Mouse (Mus musculus) neural tube, embryonic 14.5 days (tissue): ENCODE results near the gene Slc12a5. TPM values are rescaled to one million over a fixed set of nuclear protein-coding genes. Genes with fewer than 3 reads are reported as not detected.

ENCODE experiments used
- ATAC-seq: fragments of 200-750 bp; cut with Nextera tagmentation; 2 replicates; pipeline ENCODE4 v1.8.0; 2017; ENCODE audit warnings: low read depth, mild to moderate bottlenecking, moderate TSS enrichment, moderate library complexity
- H3K27ac ChIP-seq: fragments of 300-500 bp; sonication (generic); 2 replicates; pipeline ENCODE4 v1.5.1; 2014; ENCODE audit warnings: low read depth, mild to moderate bottlenecking, control low read depth, low read length, moderate library complexity, mixed read lengths
- H3K27me3 ChIP-seq: fragments of 300-500 bp; sonication (generic); 2 replicates; pipeline ENCODE4 v1.6.1; 2014; ENCODE audit warnings: low read length; ENCODE audit not compliant: control insufficient read depth, insufficient read depth
- H3K36me3 ChIP-seq: fragments of 300-500 bp; sonication (generic); 2 replicates; pipeline ENCODE4 v1.6.1; 2014; ENCODE audit warnings: low read length, mixed read lengths; ENCODE audit not compliant: control insufficient read depth, insufficient read depth
- H3K4me1 ChIP-seq: fragments of 300-500 bp; sonication (generic); 2 replicates; pipeline ENCODE4 v1.6.1; 2014; ENCODE audit warnings: low read length; ENCODE audit not compliant: control insufficient read depth, insufficient read depth
- H3K4me2 ChIP-seq: fragments of 300-500 bp; sonication (generic); 2 replicates; pipeline ENCODE4 v1.6.1; 2014; ENCODE audit warnings: mild to moderate bottlenecking, low read depth, low read length, control low read depth
- H3K4me3 ChIP-seq: fragments of 300-500 bp; sonication (generic); 2 replicates; pipeline ENCODE4 v1.5.1; 2014; ENCODE audit warnings: low read depth, low read length, control low read depth, mixed read lengths
- H3K9ac ChIP-seq: fragments of 300-500 bp; sonication (generic); replicated peaks from 2 replicates; pipeline ENCODE4 v1.6.1; 2014; ENCODE audit warnings: low read depth, mild to moderate bottlenecking, control low read depth, low read length, mixed read lengths
- H3K9me3 ChIP-seq: fragments of 300-500 bp; sonication (generic); 2 replicates; pipeline ENCODE4 v1.6.1; 2016; ENCODE audit warnings: low read length; ENCODE audit not compliant: control insufficient read depth
- WGBS: fragments of 180-500 bp; shearing (Covaris S2); extraction: QIAGEN DNeasy Blood & Tissue Kit; methylation state at CpG from one replicate; pipeline ENCODE4 v1.1.7; 2014; 5-methylcytosine and 5-hydroxymethylcytosine counted together
- polyA plus RNA-seq: library from polyadenylated mRNA; unstranded; fragments of >200 nt; fragmentation: Nextera tagmentation; extraction: Ambion mirVana; gene quantifications from 2 replicates; pipeline ENCODE4 v1.2.1, GENCODE M21; 2014

Gene Slc12a5
- polyA plus RNA-seq, 1 experiment from 2014 or later, result 68.8 TPM

GRCm38 (mm10) chr2:164955725-164956124, 4.9 kb upstream of the Slc12a5 start:
- no peak for ATAC-seq
- Histone ChIP-seq H3K9ac (no peak overlapping the region), H3K4me3 (no peak overlapping the region), H3K9me3 (no peaks in the 10 kb centered on the region), H3K27me3 (peaks cover 8% of the 10 kb centered on the region; the same call in 1 of the 2 replicates), H3K27ac (no peak overlapping the region), H3K4me2 (no peak overlapping the region), H3K4me1 (no peaks in the 10 kb centered on the region), H3K36me3 (no peaks in the 10 kb centered on the region)
- 70% methylated on average over 4 of the region's 4 CpGs for WGBS

- no peak overlapping the region for H3K9ac ChIP-seq
- H3K27me3 ChIP-seq, result peaks cover 5% of the 10 kb centered on the region; the same call in 1 of the 2 replicates
- no peaks in the 10 kb centered on the region for H3K4me1 ChIP-seq
- H3K9me3 ChIP-seq, result no peaks in the 10 kb centered on the region
- H3K4me2 ChIP-seq, result no peak overlapping the region
- H3K27ac ChIP-seq, result no peak overlapping the region
- H3K36me3 ChIP-seq, result no peaks in the 10 kb centered on the region
- no peak overlapping the region for H3K4me3 ChIP-seq
- 76% methylated on average over 5 of the region's 5 CpGs for WGBS
- no peak for ATAC-seq
Measured at GRCm38 (mm10) chr2:164956195-164956594, 4.4 kb upstream of the Slc12a5 start.

GRCm38 (mm10) chr2:164957548-164958315, 2.9 kb upstream of the Slc12a5 start:
- no peak overlapping the region for H3K9ac ChIP-seq
- no peak overlapping the region for H3K27ac ChIP-seq
- no peaks in the 10 kb centered on the region for H3K9me3 ChIP-seq
- no peak overlapping the region for H3K4me3 ChIP-seq
- H3K4me1 ChIP-seq, result peaks cover 3% of the 10 kb centered on the region; the same call in 1 of the 2 replicates
- H3K36me3 ChIP-seq, result no peaks in the 10 kb centered on the region
- WGBS, result 68% methylated on average over 9 of the region's 9 CpGs
- ATAC-seq, result no peak
- no peak overlapping the region for H3K4me2 ChIP-seq
- H3K27me3 ChIP-seq, result no peaks in the 10 kb centered on the region

DNA sequence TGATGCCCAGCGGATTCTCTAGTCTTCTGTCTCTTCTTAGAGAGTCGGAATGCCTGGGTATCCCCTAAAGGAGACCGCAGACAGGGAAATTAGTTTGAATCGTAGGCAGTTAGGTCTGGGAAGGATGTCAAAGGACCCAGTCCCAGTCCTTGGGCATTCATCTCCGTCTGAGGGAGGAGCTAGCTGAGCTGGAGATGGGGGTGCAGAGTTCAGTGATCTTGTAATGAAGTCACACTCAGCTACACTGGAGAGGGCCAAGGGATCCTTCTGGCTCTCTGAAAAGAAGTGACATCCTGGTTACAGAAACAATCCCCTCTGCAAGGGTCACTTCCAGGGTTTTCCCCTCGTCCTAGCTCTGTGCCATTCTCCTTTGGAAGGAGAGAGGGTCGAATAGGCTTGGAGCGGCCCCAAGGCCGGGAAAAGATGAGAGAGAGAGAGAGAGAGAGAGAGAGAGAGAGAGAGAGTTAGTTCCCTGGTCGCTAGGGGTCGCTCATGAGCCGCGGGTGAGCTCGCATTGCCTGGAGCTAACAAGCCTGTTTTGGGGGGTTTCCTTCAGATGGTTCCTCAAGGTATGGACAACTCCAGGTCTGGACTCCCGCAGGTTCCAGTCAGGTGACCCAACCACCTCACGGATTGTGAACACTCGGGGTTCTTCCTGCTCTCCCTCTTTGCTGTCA, 1.0 kb downstream of the Slc12a5 start:
- no peaks in the 10 kb centered on the region for H3K9me3 ChIP-seq
- peak overlapping the region; percentile 56 for H3K4me2 ChIP-seq
- no peak for ATAC-seq
- peak overlapping the region; percentile 46 for H3K4me3 ChIP-seq
- peak overlapping the region; percentile 52 for H3K27ac ChIP-seq
- H3K4me1 ChIP-seq, result peaks cover 20% of the 10 kb centered on the region
- H3K36me3 ChIP-seq, result no peaks in the 10 kb centered on the region
- WGBS, result 7% methylated on average over 17 of the region's 17 CpGs
- peak overlapping the region; percentile 59 for H3K9ac ChIP-seq
- H3K27me3 ChIP-seq, result no peaks in the 10 kb centered on the region

GRCm38 (mm10) chr2:164962183-164962580, 1.6 kb downstream of the Slc12a5 start:
- no peaks in the 10 kb centered on the region for H3K36me3 ChIP-seq
- H3K27me3 ChIP-seq, result peaks cover 3% of the 10 kb centered on the region
- H3K27ac ChIP-seq, result no peak overlapping the region
- no peak overlapping the region for H3K9ac ChIP-seq
- WGBS, result 51% methylated on average over 7 of the region's 7 CpGs
- H3K4me2 ChIP-seq, result peak overlapping the region; percentile 56; the same call in 1 of the 2 replicates
- H3K4me1 ChIP-seq, result peaks cover 20% of the 10 kb centered on the region
- no peak for ATAC-seq
- H3K9me3 ChIP-seq, result no peaks in the 10 kb centered on the region
- no peak overlapping the region for H3K4me3 ChIP-seq

GRCm38 (mm10) chr2:164964242-164964894, 3.8 kb downstream of the Slc12a5 start:
- Histone ChIP-seq H3K9ac (0 out of 2 replicates have a peak overlapping the region, but pooled peaks have one; percentile 25), H3K4me3 (no peak overlapping the region), H3K4me1 (peaks cover 26% of the 10 kb centered on the region), H3K36me3 (no peaks in the 10 kb centered on the region), H3K27me3 (peaks cover 13% of the 10 kb centered on the region), H3K9me3 (no peaks in the 10 kb centered on the region), H3K27ac (peak overlapping the region; percentile 82), H3K4me2 (peak overlapping the region; percentile 40)
- peak; percentile 73 for ATAC-seq
- 19% methylated on average over 9 of the region's 9 CpGs for WGBS

GRCm38 (mm10) chr2:164964981-164965380, 4.4 kb downstream of the Slc12a5 start:
- Histone ChIP-seq H3K4me2 (peak overlapping the region; percentile 40), H3K4me3 (no peak overlapping the region), H3K9ac (no peak overlapping the region), H3K27ac (peak overlapping the region; percentile 82), H3K27me3 (peaks cover 17% of the 10 kb centered on the region), H3K4me1 (peaks cover 29% of the 10 kb centered on the region), H3K36me3 (no peaks in the 10 kb centered on the region), H3K9me3 (no peaks in the 10 kb centered on the region)
- no peak for ATAC-seq
- WGBS, result 86% methylated on average over 1 of the region's 1 CpGs

- Histone ChIP-seq H3K27me3 (peaks cover 20% of the 10 kb centered on the region), H3K9me3 (no peaks in the 10 kb centered on the region), H3K36me3 (no peaks in the 10 kb centered on the region), H3K9ac (no peak overlapping the region), H3K4me1 (peaks cover 41% of the 10 kb centered on the region), H3K27ac (no peak overlapping the region), H3K4me2 (no peak overlapping the region), H3K4me3 (no peak overlapping the region)
- no peak for ATAC-seq
- WGBS, result 24% methylated on average over 8 of the region's 8 CpGs
Measured at GRCm38 (mm10) chr2:164966381-164966780, 5.8 kb downstream of the Slc12a5 start.

GRCm38 (mm10) chr2:164967193-164967592, 6.6 kb downstream of the Slc12a5 start:
- Histone ChIP-seq H3K4me3 (peak overlapping the region; percentile 52), H3K4me2 (peak overlapping the region; percentile 72), H3K36me3 (no peaks in the 10 kb centered on the region), H3K4me1 (peaks cover 41% of the 10 kb centered on the region), H3K9me3 (no peaks in the 10 kb centered on the region), H3K27ac (no peak overlapping the region), H3K27me3 (peaks cover 21% of the 10 kb centered on the region), H3K9ac (no peak overlapping the region)
- ATAC-seq, result no peak
- 10% methylated on average over 6 of the region's 6 CpGs for WGBS
